Mouse (Mus musculus): Measurements from ENCODE around the gene Arrdc3.
"Not testable (repeated sequence)": the region's sequence is repeated elsewhere in the genome, so short reads cannot be mapped to it uniquely, and the experiment has no call there.

The Arrdc3 gene

DNA sequence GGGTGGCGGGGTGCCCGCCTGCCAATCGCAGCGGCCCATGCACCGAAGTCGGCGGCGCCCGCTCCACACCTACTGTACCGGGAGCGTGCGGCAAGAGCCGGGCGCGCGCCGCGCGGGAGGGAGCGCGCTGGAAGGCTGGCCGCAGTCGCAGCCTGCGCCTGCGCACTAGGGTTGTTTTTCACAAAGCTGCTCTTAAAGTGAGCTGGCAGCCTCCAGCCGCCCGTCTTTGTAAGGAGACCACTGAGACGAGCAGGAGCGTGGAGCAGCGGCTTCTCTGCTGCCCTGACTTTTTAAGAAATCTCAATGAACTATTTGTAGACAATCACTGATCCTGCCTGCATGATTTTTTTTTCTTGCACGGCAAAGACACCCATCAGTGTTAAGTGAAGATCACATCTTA, at the start of gene Arrdc3:
Arrdc3 (plus strand) TSS at position 195 of the 400 bp plus-strand sequence.
- DNase-seq (ENCODE audit: low spot score): peak; percentile 97

DNA sequence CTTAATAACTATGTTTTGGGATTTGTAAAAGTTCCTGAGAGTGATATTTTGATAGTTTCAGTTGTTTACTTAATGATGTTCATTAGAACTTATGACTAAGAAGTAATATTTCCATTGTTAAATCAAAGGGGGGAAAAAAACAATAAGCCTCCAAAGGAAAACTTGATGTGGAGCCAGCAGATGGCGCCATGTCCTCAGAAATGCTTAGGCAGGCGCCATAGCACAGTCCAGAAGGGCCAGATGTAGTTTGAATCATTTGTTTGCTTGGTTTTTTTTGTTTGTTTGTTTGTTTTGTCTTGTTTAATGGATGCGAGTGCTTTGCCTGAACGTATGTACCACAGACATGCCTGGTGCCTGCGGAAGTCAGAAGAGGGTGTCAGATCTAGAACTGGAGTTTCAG, 21.0 kb upstream of the Arrdc3 start:
- DNase-seq (ENCODE audit: low spot score): peak; percentile 51

DNA sequence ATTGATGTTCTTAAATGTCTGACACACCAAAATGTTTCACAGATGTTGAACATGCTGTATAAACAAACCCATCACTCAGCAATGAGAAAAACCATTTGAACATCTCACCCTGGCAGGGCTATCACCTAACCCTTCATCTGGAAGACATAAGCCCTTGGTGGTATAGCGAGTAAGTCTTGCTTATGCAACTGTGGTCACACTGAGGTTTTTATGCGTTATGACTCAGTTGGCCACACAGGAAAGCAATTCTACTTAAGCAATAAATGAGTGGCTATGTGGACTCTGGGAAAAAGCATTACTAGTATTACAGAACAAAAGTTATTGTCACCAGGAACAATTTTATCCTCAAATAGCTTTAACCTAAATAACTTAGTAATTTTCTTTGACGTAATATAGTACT, 19.0 kb upstream of the Arrdc3 start:
- no peak for DNase-seq (ENCODE audit: low spot score)

DNA sequence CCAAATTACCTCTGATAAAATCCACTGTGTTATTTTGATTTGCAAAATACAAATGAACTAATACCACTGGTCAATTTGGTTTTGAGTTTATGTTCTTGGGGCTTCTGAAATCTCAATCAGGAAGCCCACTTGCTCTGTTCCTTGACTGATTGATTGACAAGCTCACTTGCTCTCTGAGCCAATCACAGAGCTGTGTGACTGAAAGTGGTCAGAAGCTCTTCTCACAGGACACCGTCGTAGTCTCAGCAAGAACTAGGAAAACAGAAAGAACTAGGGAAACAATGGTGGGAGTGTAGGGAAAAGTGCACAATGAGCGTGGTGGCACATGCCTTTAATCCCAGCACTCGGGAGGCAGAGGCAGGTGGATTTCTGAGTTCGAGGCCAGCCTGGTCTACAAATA, 8.1 kb upstream of the Arrdc3 start:
- no peak for DNase-seq (ENCODE audit: low spot score)

DNA sequence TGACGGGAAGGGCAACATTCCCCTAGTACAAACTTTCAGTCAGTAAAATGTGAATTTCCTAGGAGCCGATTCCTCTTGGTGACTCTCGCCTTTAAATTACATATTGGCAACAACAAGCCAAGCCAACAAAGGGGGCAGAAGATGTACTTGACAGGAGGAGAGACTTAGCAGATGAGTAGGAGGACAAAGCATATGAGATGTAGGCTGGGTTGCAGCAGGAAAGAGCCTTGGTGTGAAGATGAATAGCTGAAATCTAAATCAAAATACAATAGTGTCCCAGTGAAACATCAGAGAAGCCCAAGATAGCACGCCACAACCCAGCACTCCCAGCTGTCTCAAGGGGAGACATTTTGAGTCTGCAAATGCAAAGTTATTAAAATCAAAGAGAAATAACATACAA, 2.4 kb upstream of the Arrdc3 start:
- DNase-seq (ENCODE audit: low spot score): no peak

DNA sequence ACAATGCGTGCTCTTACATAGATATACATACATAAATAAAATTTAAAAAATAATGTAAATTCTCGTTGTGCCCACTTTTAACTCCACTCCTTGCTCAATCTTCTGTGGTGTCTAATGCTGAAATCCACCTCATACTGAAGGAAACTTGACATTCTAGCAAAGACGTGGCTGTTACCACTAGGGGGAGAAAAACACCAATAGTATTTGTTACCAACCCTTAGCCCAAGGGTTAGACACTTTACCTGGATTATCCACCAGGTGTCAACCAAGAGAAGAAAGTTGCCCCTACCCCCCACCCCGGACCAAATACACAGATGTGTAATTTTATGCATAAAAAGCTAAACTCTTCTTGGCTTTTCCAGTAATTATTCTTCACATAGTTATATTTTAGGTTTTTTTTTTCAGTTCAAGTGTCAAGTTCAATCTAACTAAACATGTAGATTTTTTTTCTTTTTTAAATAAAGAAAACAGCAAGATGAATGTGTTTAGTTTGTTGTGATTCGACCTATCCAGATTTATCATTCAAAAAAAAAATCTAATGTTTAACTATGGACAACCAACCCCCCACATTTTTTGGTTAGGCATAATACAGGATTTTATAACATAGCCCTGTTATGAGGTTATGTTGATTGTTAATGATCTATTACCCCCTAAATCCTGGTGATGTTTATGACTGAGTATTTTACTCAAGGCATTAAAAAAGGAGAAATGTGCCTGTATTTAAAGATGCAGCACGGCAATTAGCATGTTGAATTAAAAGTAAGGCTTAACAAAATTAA, 1.3 kb upstream of the Arrdc3 start:
- DNase-seq (ENCODE audit: low spot score): peak; percentile 88

DNA sequence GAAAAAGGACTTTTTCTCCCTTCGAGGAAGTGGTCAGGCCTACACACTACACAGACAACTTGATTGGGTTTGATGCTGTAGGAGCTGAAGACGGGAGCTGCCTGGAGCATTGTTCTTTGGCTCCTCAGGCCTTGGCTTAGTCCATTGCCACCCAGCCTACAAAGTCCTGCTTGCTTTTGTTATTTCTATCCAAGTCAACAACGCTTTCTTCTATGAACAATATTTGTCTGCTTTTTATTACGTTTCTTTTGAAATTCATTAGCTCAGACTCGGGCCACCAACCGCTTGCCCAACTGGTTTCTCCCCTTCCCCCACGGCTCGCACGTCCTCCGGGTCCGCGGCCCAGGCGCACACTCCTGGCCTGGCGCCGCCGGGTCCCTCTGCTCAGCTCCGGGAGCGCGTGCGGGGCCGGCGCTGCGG, 458 bp upstream of the Arrdc3 start:
- DNase-seq (ENCODE audit: low spot score): no peak

DNA sequence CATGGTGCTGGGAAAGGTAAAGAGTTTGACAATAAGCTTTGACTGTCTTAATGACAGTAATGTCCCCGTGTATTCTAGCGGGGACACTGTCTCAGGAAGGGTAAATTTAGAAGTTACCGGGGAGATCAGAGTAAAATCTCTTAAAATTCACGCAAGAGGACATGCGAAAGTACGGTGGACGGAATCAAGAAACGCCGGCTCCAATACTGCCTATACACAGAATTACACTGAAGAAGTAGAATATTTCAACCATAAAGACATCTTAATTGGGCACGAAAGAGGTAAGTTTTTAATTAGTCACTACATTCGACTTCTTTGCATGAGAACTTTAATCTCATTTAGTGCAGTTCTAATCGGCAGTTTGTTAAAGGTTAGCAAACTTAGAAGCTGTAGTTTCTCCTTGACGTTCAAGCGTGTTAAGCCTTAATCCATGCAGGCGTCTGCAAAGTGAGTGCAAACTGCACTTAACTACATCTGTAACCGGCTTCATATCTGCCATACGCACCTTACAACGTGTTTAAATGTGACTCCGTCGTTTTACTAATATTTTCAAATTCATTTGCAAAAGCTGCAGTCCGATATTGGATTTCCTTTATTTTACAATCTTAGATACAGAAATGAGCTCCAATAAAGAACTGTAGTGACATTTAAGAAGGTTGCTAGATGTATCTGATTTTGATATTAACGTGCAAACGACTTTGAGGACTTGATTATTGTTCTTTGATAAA, 629 bp downstream of the Arrdc3 start:
- no peak for DNase-seq (ENCODE audit: low spot score)

DNA sequence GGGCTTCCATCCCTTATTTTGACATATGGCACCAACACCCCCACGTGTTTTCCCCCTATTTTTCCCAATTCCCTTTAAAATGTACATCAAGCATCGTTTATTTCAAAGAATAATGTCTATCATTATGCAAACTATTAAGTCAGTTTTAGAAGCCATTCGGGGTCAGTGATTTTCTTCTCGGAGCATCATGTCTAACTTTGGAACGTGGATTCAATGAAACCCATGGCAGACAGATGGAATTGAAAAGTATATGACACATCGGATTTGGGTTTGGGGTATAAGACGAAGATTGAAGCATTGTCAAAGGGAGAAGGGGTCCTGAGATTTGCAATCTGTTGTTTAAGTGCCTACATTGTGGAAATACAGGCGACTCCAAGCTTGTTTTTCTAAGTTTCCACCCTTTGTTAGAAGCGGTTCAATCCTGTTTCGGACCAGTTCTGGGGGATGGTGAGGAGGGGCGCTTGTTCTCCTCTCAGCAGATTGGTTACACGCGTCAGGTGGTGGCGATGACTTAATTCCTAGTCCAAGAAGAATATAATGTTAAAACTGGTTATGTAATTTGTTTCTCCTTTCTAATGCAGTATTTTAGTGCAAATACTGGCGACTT, 1.3 kb downstream of the Arrdc3 start:
- peak; percentile 65 for DNase-seq (ENCODE audit: low spot score)

DNA sequence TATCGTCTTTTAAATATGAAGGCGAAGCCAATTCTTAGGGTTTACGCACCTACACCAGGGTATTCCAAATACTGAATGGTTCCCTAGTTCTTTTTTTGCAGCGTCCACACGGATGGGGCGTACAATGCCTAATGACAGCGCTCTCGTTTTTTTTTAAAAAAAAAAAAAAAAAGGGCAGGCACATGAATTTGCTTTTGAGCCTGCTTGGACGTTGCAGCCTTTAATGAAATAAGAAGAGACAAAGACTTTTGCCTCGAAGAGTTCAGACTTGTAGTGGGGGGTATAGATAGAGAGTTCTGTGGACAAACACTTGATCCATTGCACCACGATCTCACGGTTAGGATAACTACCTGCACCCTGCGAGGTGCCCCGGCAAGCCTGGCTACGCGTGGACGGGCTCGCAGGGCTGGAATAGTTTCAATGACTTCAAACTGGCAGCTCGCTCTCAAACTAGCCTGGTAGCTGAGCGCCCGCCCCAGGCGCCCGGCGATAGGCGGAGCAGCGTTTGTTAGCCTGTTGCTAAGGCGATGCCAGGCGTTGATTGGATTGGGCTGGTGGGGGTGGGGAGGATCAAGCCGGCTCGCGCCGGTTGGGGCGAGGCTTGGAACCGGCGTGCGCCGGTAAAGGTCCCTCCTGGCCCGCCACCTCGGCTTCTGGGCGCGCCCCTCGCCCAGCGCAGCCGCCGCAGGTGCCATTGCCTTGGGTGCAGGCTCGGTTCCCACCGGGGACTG, 2.1 kb downstream of the Arrdc3 start:
- peak; percentile 96 for DNase-seq (ENCODE audit: low spot score)

DNA sequence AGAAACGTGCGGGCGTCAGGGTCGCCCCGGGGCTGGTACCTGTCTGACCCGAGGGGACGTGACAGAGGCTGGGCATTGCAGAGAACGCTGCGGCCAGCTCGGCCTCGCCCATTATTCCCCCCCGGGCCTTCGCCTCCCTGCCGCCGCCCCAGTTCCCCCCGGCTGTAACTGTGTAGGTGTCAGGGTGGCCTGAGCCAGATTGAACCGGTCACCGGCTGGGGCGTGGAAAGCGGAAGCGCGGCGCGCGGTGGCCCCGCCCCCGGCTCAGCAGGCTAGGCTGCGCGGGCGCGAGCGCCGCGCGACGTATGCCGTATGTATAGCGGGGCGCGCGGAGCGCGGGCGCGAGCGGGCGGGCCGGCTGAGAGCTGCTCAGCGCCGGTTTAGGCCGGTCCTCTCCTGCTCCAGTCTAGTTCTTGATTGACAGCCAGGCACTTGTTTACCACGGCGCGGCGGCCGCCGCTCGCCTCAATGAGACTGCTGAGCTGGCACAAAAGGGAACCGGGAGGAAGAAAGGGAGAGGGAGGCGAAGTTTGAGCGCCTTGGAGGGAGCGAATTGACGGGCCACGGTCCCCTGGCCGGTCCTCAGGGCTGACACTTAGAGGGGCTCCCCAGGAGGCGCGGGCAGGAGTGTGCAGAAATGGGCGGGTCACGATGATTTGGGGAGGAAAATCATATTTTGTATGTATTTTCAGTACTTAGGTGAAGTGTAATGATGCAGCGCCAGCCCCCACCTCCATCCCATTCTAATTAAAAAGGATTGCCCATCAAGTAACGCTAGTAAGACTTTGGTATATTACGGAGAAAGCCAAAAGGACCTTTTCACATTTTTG, 2.9 kb downstream of the Arrdc3 start:
- peak; percentile 93 for DNase-seq (ENCODE audit: low spot score)

DNA sequence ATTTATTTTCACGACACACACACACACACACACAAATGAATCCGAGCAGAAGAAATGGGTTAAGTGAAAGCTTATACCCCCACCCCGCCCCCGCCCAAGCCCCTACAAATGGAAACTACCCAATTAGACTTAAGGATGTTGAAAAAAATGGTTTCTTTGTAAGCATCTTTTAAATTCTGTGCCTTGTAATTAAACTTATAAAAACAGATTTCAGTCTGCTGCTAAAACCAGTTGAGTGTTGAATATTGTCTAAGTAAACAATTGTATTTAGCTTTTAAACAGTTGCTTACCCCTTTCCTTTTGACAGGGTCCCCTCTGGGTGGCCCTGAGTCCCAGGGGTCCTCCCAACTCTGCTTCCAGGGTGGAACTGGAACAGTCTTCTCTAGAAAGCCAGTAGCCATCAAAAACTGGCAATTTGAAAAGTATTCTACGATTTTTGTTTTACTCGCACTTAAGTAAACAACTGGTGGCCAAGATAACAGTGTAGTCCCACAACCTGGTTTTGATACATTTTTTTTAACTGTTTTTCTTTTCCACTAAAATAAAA, 3.6 kb downstream of the Arrdc3 start:
- DNase-seq (ENCODE audit: low spot score): no peak

DNA sequence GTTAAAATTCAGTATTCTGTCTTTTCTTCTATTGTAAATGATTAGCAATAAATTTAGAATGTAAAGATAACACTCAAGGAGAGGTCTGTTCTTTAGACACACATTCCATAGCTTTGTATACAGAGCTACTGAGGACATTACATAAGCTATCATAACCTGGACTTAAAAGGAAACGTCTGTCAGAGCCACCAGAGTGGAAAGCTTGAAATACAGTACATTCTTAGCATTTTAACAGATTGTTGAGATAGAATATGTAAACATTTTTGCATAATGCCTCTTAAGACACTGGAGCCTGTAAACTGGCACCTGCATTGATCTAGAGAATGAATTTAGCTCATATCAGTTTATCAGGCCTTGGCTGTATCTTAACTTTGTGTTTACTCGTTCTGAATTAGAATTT, 4.7 kb downstream of the Arrdc3 start:
- no peak for DNase-seq (ENCODE audit: low spot score)

DNA sequence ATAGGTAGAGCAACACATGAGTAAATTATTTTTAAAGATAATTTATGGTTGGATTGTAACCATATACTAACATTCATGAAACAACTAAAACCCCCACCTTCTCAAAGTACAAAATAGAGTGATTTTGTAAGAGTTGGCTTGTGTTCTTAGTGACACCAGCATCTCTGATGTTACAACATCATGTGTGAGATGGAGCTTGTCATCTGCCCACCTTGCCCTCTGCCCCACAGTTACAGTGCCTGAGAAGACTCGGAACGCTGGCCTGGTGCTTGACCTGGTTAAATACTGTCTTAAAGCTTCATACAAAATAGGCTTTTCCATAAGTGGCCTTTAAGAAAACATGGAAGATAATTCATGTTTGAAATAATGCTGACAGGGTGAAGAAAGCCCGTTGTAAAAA, 11.7 kb downstream of the Arrdc3 start:
- not testable (repeated sequence) for DNase-seq (ENCODE audit: low spot score)

DNA sequence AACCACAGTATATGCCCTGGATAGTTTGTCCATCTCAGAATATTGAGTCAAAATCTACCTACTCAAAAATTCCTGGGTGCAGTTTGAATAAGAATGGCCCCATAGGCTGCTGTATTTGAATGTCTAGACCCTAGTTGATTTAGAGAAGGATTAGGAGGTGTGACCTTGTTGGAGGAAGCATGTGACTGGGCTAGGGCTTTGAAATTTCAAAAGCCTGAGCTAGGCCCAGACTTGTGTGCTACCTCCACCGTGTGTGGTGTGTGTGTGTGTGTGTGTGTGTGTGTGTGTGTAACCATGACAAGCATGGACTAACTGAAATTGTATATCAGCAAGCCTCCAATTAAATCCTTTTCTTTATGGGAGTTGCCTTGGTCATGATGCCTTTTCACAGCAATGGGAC, 14.2 kb downstream of the Arrdc3 start:
- DNase-seq (ENCODE audit: low spot score): no peak

DNA sequence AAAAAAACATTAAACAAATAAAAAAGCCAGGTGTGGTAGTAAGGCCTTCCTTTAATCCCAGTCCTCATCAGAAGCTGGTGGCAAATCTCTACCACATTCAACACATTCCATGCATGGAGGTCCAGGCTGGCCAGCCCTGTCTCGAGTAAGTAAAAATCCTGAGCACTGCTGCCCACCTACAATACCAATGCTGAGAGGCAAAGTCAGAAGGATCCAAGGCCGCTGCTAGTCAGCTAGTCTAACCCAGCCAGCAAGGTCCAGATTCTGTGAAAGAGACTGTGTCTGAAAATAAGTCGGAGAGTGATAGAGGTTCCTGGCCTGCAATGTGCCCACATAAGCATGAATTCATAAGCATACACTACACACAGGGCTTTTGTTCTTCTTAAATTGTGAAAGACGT, 14.9 kb downstream of the Arrdc3 start:
- no peak for DNase-seq (ENCODE audit: low spot score)

DNA sequence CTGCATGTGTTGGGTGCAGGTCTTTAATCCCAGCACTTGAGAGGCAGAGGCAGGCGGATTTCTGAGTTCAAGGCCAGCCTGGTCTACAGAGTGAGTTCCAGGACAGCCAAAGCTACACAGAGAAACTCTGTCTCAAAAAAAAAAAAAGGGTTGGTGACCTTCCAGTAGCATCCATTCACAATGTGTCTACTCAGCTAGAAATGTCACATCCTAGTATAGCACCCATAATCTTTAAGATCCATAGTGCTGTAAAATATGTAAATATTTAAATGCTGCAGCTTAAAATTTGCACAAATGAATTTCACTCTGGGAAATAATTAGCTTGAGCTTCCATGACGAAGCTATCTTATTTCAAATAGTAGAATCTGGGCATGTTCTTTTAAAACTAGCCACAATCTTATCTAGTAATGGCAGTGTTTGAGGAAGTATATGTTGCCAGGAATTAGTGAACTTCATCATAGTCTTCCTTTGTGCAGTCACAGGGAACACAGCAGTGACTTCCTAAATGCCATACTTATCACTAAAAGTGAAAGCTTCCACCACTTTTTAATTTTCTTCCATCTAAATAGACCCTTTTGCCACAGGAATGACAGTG, 16.3 kb downstream of the Arrdc3 start:
- no peak for DNase-seq (ENCODE audit: low spot score)

DNA sequence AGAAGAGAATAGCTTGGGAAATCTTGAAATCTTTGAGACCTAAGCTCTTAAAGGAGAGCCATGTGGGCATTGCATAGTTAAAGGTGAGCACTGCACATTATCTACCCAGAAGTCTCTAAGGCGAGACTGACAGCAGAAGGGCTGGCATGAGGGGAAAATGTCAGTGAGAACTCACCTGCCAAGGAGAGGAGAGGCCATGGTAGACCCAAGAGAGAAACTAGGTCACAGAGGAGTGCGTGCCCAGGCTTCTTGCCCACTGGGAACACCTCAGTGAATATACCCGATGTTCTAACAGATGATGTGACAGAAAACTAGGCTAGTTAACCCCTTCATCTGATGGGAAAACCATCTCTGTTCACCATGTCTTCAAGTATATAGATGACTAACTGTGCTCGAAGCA, 18.2 kb downstream of the Arrdc3 start:
- DNase-seq (ENCODE audit: low spot score): no peak

DNA sequence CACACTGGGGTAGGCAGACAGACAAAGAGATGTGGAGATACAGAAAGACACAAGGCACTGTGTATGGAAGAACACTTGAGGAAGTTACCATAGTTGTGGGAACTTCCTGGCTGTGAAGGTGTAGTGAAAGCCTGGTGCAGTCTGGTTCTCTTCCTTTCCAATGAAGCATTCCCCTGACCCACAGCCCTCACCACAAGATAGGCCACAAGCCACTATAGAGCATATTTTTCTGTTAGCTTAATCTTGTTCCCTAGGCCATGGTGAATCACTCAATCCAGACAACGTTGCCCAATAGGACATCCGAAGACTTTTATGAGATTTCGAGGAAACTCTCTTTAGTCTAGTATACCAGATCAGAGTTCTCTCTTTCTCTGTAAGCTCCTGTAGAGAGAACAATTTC, 19.6 kb downstream of the Arrdc3 start:
- no peak for DNase-seq (ENCODE audit: low spot score)

DNA sequence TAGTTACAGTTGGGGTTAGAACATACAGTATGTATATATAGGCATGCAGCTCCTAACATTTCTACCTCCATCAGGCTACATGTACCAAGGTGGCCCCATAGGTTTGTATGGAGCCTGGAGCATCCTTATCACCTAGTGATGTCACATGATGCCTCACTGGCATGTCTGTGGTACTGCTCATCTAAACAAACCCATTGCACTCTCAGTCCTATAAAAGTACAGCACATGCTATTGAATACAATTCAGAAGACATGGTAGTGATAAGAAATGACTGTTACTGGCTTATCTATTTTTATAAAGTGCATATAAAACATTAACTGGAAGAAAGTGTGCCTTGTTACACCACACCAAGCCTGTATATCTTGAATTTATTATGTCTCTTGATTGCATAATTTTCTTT, 30.2 kb downstream of the Arrdc3 start:
- no peak for DNase-seq (ENCODE audit: low spot score)

DNA sequence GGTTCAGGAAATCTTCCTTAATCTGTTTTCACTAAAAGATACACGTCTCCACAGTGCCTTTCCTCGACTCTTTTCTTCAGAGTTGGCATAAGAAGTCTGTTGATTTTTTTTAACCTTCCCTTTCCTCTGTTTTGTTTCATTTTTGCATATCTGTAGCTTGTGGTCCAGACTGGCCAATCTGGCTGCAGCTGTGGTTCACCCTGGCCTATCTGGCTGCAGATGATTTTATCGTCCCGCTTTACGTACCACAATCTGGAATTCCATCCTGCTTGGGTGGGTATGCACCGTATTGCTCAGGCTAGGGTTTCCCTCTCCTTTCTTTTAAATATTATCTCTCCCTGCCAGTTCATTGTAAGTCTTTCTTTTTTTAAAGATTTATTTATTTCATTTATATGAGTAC, 37.8 kb downstream of the Arrdc3 start:
- DNase-seq (ENCODE audit: low spot score): no peak

Data from lung, postnatal 25 days (tissue).